Mouse (Mus musculus): ENCODE results near the gene Bri3bp. TPM values are rescaled to one million over a fixed set of nuclear protein-coding genes. Genes with fewer than 3 reads are reported as not detected.

The Bri3bp gene
- polyA plus RNA-seq, 1 experiment from 2014 or later, result 42.2 TPM

DNA sequence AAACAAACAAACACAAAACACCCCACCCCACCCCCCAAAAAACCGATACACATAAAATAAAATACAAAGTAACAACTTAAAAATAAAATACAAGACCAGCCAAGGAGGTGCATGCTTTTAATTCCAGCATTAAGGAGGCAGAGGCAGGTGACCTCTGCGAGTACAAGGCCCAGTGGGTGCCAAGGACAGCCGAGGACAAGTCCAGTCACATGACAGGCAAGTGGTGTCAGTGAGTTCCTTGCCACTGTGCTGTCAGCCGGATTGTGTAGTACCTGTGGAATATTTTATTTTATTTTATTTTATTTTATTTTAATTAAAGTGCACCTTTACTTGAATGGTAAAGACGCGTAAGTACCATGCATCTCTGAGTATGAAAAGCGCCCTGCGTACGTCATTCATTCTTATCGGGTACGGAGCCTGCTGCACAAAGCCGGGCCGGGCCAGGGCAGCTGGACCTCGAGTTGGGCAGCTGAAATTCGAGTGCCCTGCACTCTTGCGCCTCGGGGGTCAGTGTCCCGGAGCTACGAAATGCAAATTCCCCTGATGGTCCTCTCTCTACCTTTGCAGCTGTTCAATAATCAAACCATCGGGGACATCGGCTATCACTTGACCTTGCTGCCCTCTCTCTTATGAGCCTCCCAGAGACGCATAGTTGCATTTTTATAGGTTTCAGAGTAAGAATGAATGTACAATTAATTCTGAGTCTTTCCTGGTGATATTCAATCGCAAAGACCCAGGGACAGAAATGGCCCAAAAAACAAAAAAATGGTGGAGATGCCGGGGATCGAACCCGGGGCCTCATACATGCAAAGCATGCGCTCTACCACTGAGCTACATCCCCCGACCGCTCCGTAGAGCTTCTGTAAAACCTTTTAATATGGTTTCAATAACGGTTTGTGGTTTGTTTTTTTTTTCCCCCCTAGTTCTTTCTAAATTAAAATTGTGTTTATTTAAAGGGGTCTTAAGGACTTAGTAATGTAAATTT, 37.6 kb upstream of the Bri3bp start:
- no peaks in the 10 kb centered on the region for H3K9me3 ChIP-seq
- H3K36me3 ChIP-seq, result no peaks in the 10 kb centered on the region
- WGBS, result 11% methylated on average over 31 of the region's 31 CpGs
- peak overlapping the region; percentile 57 for H3K4me2 ChIP-seq (replicated peaks)
- H3K4me1 ChIP-seq, result peaks cover 7% of the 10 kb centered on the region
- peak overlapping the region; percentile 38 for H3K4me3 ChIP-seq
- H3K27ac ChIP-seq, result no peak overlapping the region
- H3K9ac ChIP-seq, result no peak overlapping the region; the same call in 1 of the 2 replicates
- ATAC-seq (ENCODE audit: insufficient number of reproducible peaks, insufficient read depth, low FRiP score, low TSS enrichment), result 0 out of 2 replicates have a peak, but pooled peaks have one; percentile 8
- no peaks in the 10 kb centered on the region for H3K27me3 ChIP-seq

DNA sequence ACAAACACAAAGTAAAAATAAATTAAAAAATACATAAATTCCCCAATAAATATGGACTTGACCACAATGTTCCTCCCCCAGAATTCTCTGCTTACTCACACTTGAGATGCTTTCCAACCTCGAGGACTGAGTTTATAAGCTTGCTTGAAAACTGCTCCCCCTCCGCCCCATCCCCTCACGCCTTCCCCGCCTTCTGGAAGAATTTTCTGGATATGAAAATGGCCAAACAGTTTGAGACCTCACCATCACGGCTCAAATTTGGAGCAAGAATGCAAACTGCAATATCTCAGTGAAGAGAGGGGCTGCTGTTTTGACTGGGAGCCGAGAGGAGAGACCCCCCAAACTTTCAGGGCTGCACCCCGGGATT, 36.8 kb upstream of the Bri3bp start:
- H3K4me2 ChIP-seq (replicated peaks), result peak overlapping the region; percentile 63
- ATAC-seq (ENCODE audit: insufficient number of reproducible peaks, insufficient read depth, low FRiP score, low TSS enrichment), result no peak
- H3K27ac ChIP-seq, result peak overlapping the region; percentile 81
- no peaks in the 10 kb centered on the region for H3K9me3 ChIP-seq
- 2% methylated on average over 7 of the region's 7 CpGs for WGBS
- no peaks in the 10 kb centered on the region for H3K27me3 ChIP-seq
- H3K36me3 ChIP-seq, result no peaks in the 10 kb centered on the region
- H3K9ac ChIP-seq, result peak overlapping the region; percentile 53
- H3K4me1 ChIP-seq, result peaks cover 7% of the 10 kb centered on the region
- peak overlapping the region; percentile 56 for H3K4me3 ChIP-seq

DNA sequence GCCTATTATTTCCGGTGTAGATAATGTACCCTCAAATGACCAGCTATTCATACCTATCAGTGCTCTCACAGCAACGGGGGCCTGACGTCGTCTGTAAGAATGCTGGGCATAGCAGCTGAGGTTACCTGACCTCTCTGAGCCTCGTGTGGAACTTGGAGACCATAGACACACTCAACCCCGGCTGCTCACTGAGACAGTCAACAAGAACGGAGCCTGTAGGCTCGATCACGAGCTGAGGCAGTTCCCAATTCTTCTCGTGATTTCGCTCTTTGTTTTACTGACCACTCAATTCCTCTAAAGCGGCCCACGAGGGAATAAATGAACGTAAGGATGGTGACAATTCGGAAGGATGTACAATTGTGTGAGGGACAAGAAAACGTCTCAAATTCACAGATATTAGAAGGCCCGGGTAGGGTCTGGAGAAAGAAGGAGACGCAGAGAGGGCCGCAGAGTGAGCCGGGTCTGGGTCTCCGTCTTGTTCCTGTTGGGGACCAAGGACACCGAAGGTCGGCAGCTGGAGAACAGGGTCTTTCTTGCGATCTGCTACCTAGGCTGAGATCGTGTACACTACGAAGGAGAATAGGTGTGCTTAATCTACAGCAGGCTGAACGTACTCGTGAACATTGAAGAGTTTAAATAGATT, 36.3 kb upstream of the Bri3bp start:
- under 1% methylated on average over 28 of the region's 28 CpGs for WGBS

DNA sequence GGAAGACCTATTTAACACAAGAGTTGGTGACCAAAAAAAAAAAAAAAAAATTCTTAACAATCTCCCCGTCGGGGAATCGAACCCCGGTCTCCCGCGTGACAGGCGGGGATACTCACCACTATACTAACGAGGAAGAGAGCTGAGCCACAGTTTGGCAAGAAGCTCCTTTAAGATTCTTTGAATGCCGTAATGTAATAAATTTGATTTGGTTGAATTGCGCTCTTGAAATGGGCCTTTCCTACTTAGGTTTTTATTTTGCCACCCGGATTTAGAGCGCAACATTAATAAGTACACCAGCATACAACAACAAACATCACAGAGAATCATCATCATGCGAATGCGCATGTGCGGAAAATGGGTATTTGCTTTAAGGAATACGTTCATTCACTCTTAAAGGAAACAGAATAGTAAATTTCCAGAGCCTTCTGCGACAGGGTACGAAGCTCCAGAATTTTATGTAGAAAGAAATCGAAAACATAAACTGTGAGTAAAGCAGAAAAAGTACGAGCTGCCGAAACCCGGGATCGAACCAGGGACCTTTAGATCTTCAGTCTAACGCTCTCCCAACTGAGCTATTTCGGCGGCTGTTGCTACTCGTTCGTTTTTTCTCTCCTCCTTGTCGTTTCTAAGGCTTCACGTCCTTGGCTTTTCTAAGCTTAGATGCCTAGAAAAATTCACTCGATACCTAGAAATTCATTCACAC, 35.7 kb upstream of the Bri3bp start:
- no peaks in the 10 kb centered on the region for H3K9me3 ChIP-seq
- ATAC-seq (ENCODE audit: insufficient number of reproducible peaks, insufficient read depth, low FRiP score, low TSS enrichment), result no peak
- under 1% methylated on average over 31 of the region's 31 CpGs for WGBS
- H3K36me3 ChIP-seq, result no peaks in the 10 kb centered on the region
- H3K4me3 ChIP-seq, result peak overlapping the region; percentile 56
- H3K9ac ChIP-seq, result peak overlapping the region; percentile 51
- H3K4me1 ChIP-seq, result peaks cover 13% of the 10 kb centered on the region
- peak overlapping the region; percentile 81 for H3K27ac ChIP-seq
- H3K4me2 ChIP-seq (replicated peaks), result peak overlapping the region; percentile 76
- H3K27me3 ChIP-seq, result no peaks in the 10 kb centered on the region

More for the DNA sequence above, 36.3 kb upstream of the Bri3bp start:
- Histone ChIP-seq H3K4me3 (peak overlapping the region; percentile 56), H3K27ac (peak overlapping the region; percentile 81), H3K27me3 (no peaks in the 10 kb centered on the region), H3K4me1 (peaks cover 12% of the 10 kb centered on the region), H3K4me2 (replicated peaks) (peak overlapping the region; percentile 63), H3K9me3 (no peaks in the 10 kb centered on the region), H3K9ac (peak overlapping the region; percentile 53), H3K36me3 (no peaks in the 10 kb centered on the region)
- ATAC-seq (ENCODE audit: insufficient number of reproducible peaks, insufficient read depth, low FRiP score, low TSS enrichment), result peak; percentile 52; the same call in 1 of the 2 replicates

DNA sequence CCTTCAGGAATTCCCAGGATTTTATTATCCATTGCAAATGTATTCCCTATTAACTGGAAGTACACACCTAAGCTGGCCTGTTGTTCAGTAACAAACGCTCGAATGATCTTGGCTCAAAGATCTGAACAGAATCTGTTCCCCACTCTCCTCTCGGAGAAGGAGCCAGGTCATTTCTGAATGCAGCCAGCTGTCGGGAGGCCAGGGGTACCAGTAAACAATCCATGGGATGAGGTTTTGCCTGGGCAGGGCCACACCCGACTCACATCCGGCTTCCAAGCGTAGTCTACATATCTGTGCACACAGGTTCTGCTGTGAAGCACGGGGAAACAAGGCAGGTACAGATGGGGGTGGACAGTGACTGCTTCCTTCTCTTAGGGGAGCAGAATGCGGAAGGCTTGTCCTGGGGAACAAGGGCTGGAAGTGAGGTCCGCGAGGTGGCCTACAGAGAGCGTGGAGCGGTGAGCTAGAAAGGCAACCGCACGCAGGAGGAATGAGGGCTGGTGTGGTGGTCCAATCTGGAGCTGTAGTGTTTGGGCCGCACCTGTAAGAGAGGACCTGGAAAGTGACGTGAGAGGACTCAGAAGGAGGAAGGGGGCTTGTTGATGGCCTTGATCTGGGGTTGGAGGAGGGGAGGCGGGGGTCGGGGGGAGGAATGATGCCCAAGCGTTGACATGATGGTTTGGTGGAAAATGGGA, 34.9 kb upstream of the Bri3bp start:
- H3K36me3 ChIP-seq, result no peaks in the 10 kb centered on the region
- peak overlapping the region; percentile 56 for H3K4me3 ChIP-seq
- ATAC-seq (ENCODE audit: insufficient number of reproducible peaks, insufficient read depth, low FRiP score, low TSS enrichment), result no peak
- H3K4me2 ChIP-seq (replicated peaks), result peak overlapping the region; percentile 76
- under 1% methylated on average over 20 of the region's 20 CpGs for WGBS
- H3K27me3 ChIP-seq, result no peaks in the 10 kb centered on the region
- H3K27ac ChIP-seq, result peak overlapping the region; percentile 79
- no peaks in the 10 kb centered on the region for H3K9me3 ChIP-seq
- peaks cover 13% of the 10 kb centered on the region for H3K4me1 ChIP-seq
- peak overlapping the region; percentile 51 for H3K9ac ChIP-seq

DNA sequence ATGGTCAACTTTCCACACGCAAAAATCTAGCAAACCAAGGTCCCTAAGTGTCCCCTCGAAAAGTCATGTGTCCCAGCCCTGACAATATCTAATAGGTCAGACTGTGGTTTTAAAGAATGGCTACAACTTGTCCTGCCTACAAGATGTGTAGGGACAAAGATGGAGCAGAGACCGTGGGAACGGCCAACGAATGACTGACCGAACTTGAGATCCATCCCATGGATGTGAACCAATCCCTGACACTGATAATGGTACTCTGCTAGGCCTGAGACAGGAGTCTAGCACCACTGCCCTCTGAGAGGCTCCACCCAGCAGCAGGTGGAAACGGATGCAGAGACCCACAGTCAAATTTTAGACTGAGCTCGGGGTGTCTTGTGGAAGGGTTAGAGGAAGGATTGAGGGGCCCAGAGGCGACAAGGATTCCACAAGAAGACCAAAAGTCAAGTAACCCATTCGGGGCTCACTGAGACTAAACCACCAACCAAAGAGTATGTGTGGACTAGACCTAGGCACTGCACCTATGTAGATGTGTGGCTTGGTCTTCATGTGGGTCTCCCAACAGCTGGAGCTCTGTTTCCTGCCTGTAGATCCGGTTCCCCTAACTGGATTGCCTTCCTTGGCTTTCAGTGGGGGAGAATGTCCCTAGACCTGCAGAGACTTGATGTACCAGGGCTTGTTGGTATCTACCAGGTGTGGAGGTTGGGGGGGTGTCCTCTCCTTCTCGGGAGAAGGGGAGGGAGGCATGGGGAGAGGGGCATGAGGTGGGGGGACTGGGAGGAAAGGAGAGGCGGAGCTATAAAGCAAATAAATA, 34.1 kb upstream of the Bri3bp start:
- H3K27me3 ChIP-seq, result no peaks in the 10 kb centered on the region
- H3K9me3 ChIP-seq, result no peaks in the 10 kb centered on the region
- H3K27ac ChIP-seq, result peak overlapping the region; percentile 79
- H3K9ac ChIP-seq, result peak overlapping the region; percentile 51
- ATAC-seq (ENCODE audit: insufficient number of reproducible peaks, insufficient read depth, low FRiP score, low TSS enrichment), result no peak
- H3K36me3 ChIP-seq, result no peaks in the 10 kb centered on the region
- peak overlapping the region; percentile 56 for H3K4me3 ChIP-seq
- peak overlapping the region; percentile 76 for H3K4me2 ChIP-seq (replicated peaks)
- H3K4me1 ChIP-seq, result peaks cover 13% of the 10 kb centered on the region
- 56% methylated on average over 13 of the region's 13 CpGs for WGBS

DNA sequence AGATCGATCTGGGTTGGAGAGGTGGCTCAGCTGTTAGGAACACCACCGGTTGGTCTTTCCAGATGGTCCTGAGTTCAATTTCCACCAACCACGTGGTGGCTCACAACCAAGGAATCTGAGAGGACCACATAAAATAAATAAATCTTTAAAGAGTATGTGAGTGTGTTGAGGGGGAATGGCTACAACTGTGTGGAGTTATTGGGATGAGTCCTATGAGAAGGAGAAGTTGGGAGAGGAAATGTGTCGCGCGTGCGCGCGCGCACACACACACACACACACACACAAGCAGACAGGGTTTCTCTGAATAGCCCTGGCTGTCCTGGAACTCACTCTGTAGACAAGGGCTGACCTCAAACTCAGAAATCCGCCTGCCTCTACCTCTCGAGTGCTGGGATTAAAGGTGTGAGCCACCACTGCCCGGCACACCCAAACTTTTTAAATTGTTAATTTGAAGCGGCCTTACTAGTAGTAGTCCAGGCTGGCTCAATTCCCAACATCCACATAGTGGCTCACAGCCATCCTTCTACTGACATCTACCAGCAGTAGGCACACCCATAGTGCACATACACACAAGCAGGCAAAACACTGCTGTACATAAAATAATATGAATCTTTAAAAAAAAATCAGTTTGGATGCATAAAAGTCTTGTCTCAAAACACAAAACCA, 33.3 kb upstream of the Bri3bp start:
- H3K4me3 ChIP-seq, result no peak overlapping the region
- no peaks in the 10 kb centered on the region for H3K27me3 ChIP-seq
- WGBS, result 65% methylated on average over 14 of the region's 14 CpGs
- no peak overlapping the region for H3K27ac ChIP-seq
- H3K4me1 ChIP-seq, result peaks cover 13% of the 10 kb centered on the region
- no peaks in the 10 kb centered on the region for H3K36me3 ChIP-seq
- H3K9ac ChIP-seq, result no peak overlapping the region
- no peak for ATAC-seq (ENCODE audit: insufficient number of reproducible peaks, insufficient read depth, low FRiP score, low TSS enrichment)
- H3K9me3 ChIP-seq, result no peaks in the 10 kb centered on the region
- H3K4me2 ChIP-seq (replicated peaks), result 0 out of 2 replicates have a peak overlapping the region, but pooled peaks have one; percentile 42

DNA sequence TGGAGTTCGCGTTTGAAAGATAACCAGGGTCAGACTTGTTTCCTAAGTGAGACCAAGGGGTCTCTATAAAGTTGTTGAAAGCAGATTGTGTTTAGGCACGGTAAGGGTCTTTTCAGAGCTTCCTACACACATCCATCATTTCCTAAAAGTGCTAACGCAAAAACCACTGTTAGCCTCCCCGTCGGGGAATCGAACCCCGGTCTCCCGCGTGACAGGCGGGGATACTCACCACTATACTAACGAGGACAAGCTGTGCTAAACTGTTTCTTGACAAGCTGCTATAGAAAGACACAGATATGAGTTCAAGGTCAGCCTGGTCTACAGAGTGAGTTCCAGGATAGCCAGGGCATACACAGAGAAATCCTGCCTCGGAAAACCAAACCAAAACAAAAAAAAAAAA, 32.5 kb upstream of the Bri3bp start:
- Histone ChIP-seq H3K27me3 (no peaks in the 10 kb centered on the region), H3K27ac (no peak overlapping the region), H3K36me3 (peaks cover 6% of the 10 kb centered on the region; the same call in 1 of the 2 replicates), H3K4me3 (peak overlapping the region; percentile 33), H3K4me1 (peaks cover 13% of the 10 kb centered on the region), H3K9me3 (no peaks in the 10 kb centered on the region), H3K4me2 (replicated peaks) (peak overlapping the region; percentile 42), H3K9ac (no peak overlapping the region)
- under 1% methylated on average over 13 of the region's 13 CpGs for WGBS
- peak; percentile 18; the same call in 1 of the 2 replicates for ATAC-seq (ENCODE audit: insufficient number of reproducible peaks, insufficient read depth, low FRiP score, low TSS enrichment)

DNA sequence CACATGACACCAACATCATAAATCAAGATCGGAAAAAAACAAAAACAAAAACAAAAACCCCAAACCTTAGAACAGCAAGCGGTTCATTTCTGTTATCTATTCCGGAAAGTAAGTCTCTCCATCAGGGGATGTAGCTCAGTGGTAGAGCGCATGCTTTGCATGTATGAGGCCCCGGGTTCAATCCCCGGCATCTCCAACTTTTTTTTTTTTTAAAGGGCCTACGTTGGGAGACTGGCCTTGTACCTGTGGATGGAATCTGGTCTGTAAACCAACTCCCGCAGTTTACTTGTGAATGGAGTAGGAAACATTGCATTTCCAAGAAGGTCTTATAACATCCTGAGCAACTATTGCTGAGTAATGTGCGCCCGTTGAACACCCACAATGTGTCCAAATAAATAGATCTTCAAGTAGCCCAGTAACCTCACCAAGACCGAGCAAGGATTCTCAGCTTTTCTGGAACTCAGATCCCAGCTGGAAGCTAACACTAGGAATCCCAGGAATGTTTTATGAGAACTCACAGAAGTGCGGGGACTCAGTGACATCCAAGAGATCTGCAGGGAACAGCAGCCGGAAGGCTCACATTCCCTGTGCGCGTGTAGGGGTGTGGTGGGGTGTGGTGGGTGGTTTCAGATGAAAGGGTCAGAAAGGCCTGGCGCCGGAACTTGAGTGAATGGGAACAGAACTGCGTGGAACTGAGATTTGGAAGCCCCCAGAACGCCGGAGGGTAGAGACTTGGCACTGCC, 31.8 kb upstream of the Bri3bp start:
- no peak overlapping the region for H3K9ac ChIP-seq
- 6% methylated on average over 20 of the region's 20 CpGs for WGBS
- peak overlapping the region; percentile 33 for H3K4me3 ChIP-seq
- H3K9me3 ChIP-seq, result no peaks in the 10 kb centered on the region
- H3K36me3 ChIP-seq, result peaks cover 11% of the 10 kb centered on the region
- peaks cover 13% of the 10 kb centered on the region for H3K4me1 ChIP-seq
- ATAC-seq (ENCODE audit: insufficient number of reproducible peaks, insufficient read depth, low FRiP score, low TSS enrichment), result no peak
- H3K27ac ChIP-seq, result no peak overlapping the region
- H3K4me2 ChIP-seq (replicated peaks), result peak overlapping the region; percentile 42
- H3K27me3 ChIP-seq, result no peaks in the 10 kb centered on the region

All from embryonic facial prominence, embryonic 12.5 days (tissue).